Mouse (Mus musculus) skeletal muscle tissue, adult 2 months (tissue): ENCODE results near the gene Sec24a.

Experiments used
- DNase-seq: peaks from one replicate; pipeline ENCODE4 v3.0.0-alpha.2; 2012; ENCODE audit warnings: low read depth, low spot score

Gene Sec24a

GRCm38 (mm10) chr11:51649889-51650199 lies 113.6 kb downstream of the Sec24a start:
- DNase-seq = no peak

GRCm38 (mm10) chr11:51649111-51649888 lies 114.1 kb downstream of the Sec24a start:
- DNase-seq = no peak

GRCm38 (mm10) chr11:51648566-51648965 lies 114.9 kb downstream of the Sec24a start:
- DNase-seq = no peak

GRCm38 (mm10) chr11:51646751-51647667 lies 116.4 kb downstream of the Sec24a start:
- no peak for DNase-seq

- no peak for DNase-seq
Measured at GRCm38 (mm10) chr11:51646245-51646644, 117.2 kb downstream of the Sec24a start.

GRCm38 (mm10) chr11:51645293-51645692 lies 118.1 kb downstream of the Sec24a start:
- DNase-seq = no peak

- peak; percentile 52 for DNase-seq
Measured at GRCm38 (mm10) chr11:51644217-51644616, 119.2 kb downstream of the Sec24a start.

GRCm38 (mm10) chr11:51643761-51644160 lies 119.7 kb downstream of the Sec24a start:
- DNase-seq = no peak

- DNase-seq = no peak
Measured at GRCm38 (mm10) chr11:51643202-51643601, 120.2 kb downstream of the Sec24a start.
